Mouse (Mus musculus) neural tube, embryonic 10.5 days (tissue): ENCODE data around the gene Gm28047.

Experiments used
- DNase-seq: peaks from one replicate; pipeline ENCODE4 v3.0.0-alpha.2; 2017; ENCODE audit warnings: low spot score; ENCODE audit errors: extremely low spot score

Gene Gm28047

GRCm38 (mm10) chr15:102516728-102517404 is 108.0 kb downstream of the Gm28047 start, which contains the start of gene Map3k12:
Gene Map3k12 (minus strand): TSS chr15:102517064.
- peak; percentile 84 for DNase-seq

- no peak for DNase-seq
Observed at GRCm38 (mm10) chr15:102516293-102516692, 108.6 kb downstream of the Gm28047 start.

- no peak for DNase-seq
Observed at GRCm38 (mm10) chr15:102515791-102516190, 109.1 kb downstream of the Gm28047 start.

- no peak for DNase-seq
Observed at GRCm38 (mm10) chr15:102515261-102515660, 109.6 kb downstream of the Gm28047 start.

- no peak for DNase-seq
Observed at GRCm38 (mm10) chr15:102513004-102513403, 111.9 kb downstream of the Gm28047 start.

- no peak for DNase-seq
Observed at GRCm38 (mm10) chr15:102512471-102512870, 112.4 kb downstream of the Gm28047 start.

GRCm38 (mm10) chr15:102512010-102512409 is 112.9 kb downstream of the Gm28047 start:
- no peak for DNase-seq

- DNase-seq, result peak; percentile 57
Observed at GRCm38 (mm10) chr15:102511285-102511833, 113.5 kb downstream of the Gm28047 start.

- peak; percentile 96 for DNase-seq
Observed at GRCm38 (mm10) chr15:102510590-102511284, 114.1 kb downstream of the Gm28047 start.

GRCm38 (mm10) chr15:102510110-102510509 is 114.8 kb downstream of the Gm28047 start:
- DNase-seq, result no peak

GRCm38 (mm10) chr15:102508336-102508735 is 116.5 kb downstream of the Gm28047 start:
- no peak for DNase-seq

- DNase-seq, result no peak
Observed at GRCm38 (mm10) chr15:102507561-102507960, 117.3 kb downstream of the Gm28047 start.

GRCm38 (mm10) chr15:102506864-102507263 is 118.0 kb downstream of the Gm28047 start:
- no peak for DNase-seq

GRCm38 (mm10) chr15:102506464-102506830 is 118.4 kb downstream of the Gm28047 start:
- no peak for DNase-seq

- DNase-seq, result no peak
Observed at GRCm38 (mm10) chr15:102505770-102506463, 119.0 kb downstream of the Gm28047 start.

GRCm38 (mm10) chr15:102505073-102505769 is 119.6 kb downstream of the Gm28047 start:
- DNase-seq, result no peak

- DNase-seq, result no peak
Observed at GRCm38 (mm10) chr15:102503924-102504782, 120.7 kb downstream of the Gm28047 start.

GRCm38 (mm10) chr15:102503447-102503846 is 121.4 kb downstream of the Gm28047 start, which contains the start of gene Gm10337:
Gene Gm10337 (plus strand): TSS chr15:102503722.
- DNase-seq, result no peak

GRCm38 (mm10) chr15:102502254-102502840 is 122.5 kb downstream of the Gm28047 start:
- DNase-seq, result no peak
